Mouse (Mus musculus) gastrocnemius, adult 2 months (tissue): Measurements from ENCODE around the gene Rabggtb. TPM values are rescaled to one million over a fixed set of nuclear protein-coding genes. Genes with fewer than 3 reads are reported as not detected.
"Not testable (repeated sequence)": the region's sequence is repeated elsewhere in the genome, so short reads cannot be mapped to it uniquely, and the experiment has no call there.

Experiments used
- DNase-seq: peaks from one replicate; pipeline ENCODE4 v3.0.0; 2022
- H3K27ac ChIP-seq: fragments of 200-600 bp; 2 replicates; pipeline ENCODE4 v1.8.1; 2022; ENCODE audit warnings: mild to moderate bottlenecking
- H3K4me3 ChIP-seq: fragments of 200-600 bp; 2 replicates; pipeline ENCODE4 v1.8.1; 2022; ENCODE audit warnings: mild to moderate bottlenecking, moderate library complexity
- CTCF ChIP-seq: fragments of 200-600 bp; IDR thresholded peaks from 2 replicates; pipeline ENCODE4 v1.8.1; 2022; ENCODE audit warnings: antibody characterized with exemption, mild to moderate bottlenecking, moderate library complexity
- intact Hi-C: fragments of 180-260 bp; cut with DNase I; formaldehyde crosslinking; loops from one replicate; pipeline ENCODE4 v1.15.1; 2025
- total RNA-seq, 2 experiments: library from RNA; stranded (reverse); gene quantifications; 2 replicates each; pipeline ENCODE4 v1.2.3; 2021

Gene Rabggtb
- total RNA-seq, 2 experiments from 2014 or later = 63.7 to 65.2 TPM

GRCm38 (mm10) chr3:153888141-153888540 is 24.7 kb downstream of the Rabggtb start:
- DNase-seq = no peak
- intact Hi-C loops = no loop called here
- Histone ChIP-seq H3K4me3 (no peak overlapping the region), H3K27ac (no peak overlapping the region)
- no peak for TF ChIP-seq CTCF

GRCm38 (mm10) chr3:153886296-153886695 is 26.5 kb downstream of the Rabggtb start:
- no peak overlapping the region for H3K4me3 ChIP-seq
- intact Hi-C loops = no loop called here
- no peak overlapping the region for H3K27ac ChIP-seq
- no peak for TF ChIP-seq CTCF
- DNase-seq = no peak

- no peak overlapping the region for H3K27ac ChIP-seq
- no peak for DNase-seq
- no peak for TF ChIP-seq CTCF
- intact Hi-C loops = no loop called here
- no peak overlapping the region for H3K4me3 ChIP-seq
These were observed 41.4 kb downstream of the Rabggtb start for GRCm38 (mm10) chr3:153871396-153871795.

- intact Hi-C loops = no loop called here
- H3K27ac ChIP-seq = no peak overlapping the region
- no peak for TF ChIP-seq CTCF
- H3K4me3 ChIP-seq = no peak overlapping the region
- DNase-seq = no peak
These were observed 45.4 kb downstream of the Rabggtb start for GRCm38 (mm10) chr3:153867149-153868136.

- TF ChIP-seq CTCF = no peak
- no peak for DNase-seq
- H3K27ac ChIP-seq = no peak overlapping the region
- H3K4me3 ChIP-seq = no peak overlapping the region
- intact Hi-C loops = no loop called here
These were observed 48.0 kb downstream of the Rabggtb start for GRCm38 (mm10) chr3:153864636-153865429.

GRCm38 (mm10) chr3:153863816-153864215 is 49.0 kb downstream of the Rabggtb start:
- intact Hi-C loops = no loop called here
- Histone ChIP-seq H3K4me3 (no peak overlapping the region), H3K27ac (no peak overlapping the region)
- TF ChIP-seq CTCF = no peak
- DNase-seq = no peak

GRCm38 (mm10) chr3:153860392-153860791 is 52.4 kb downstream of the Rabggtb start:
- H3K4me3 ChIP-seq, intact Hi-C loops, DNase-seq, H3K27ac ChIP-seq: not testable (repeated sequence)

GRCm38 (mm10) chr3:153858350-153859001 is 54.3 kb downstream of the Rabggtb start:
- intact Hi-C loops = no loop called here
- Histone ChIP-seq H3K4me3 (no peak overlapping the region), H3K27ac (no peak overlapping the region)
- no peak for DNase-seq
- no peak for TF ChIP-seq CTCF

Other genes starting within 250 kb of the Rabggtb start
- 1 to 10 TPM; 1.3 to 2.6 TPM for gene St6galnac3, start 187.8 kb downstream of the Rabggtb start, total RNA-seq
- gene Asb17, start 68.8 kb downstream of the Rabggtb start, total RNA-seq = under 1 TPM in 1 of 2 experiments, not detected in 1; 0.26 TPM
- under 1 TPM in 1 of 2 experiments, not detected in 1; 0.10 TPM for gene Msh4, start 6.9 kb downstream of the Rabggtb start, total RNA-seq
- gene Acadm, start 31.6 kb upstream of the Rabggtb start, total RNA-seq = 100 to 1,000 TPM; 288 to 531 TPM
- gene Slc44a5, start 60.4 kb upstream of the Rabggtb start, total RNA-seq = under 1 TPM in 1 of 2 experiments, not detected in 1; 0.17 TPM